Mouse (Mus musculus): ENCODE data around the gene Hebp2. TPM values are rescaled to one million over a fixed set of nuclear protein-coding genes. Genes with fewer than 3 reads are reported as not detected.

Gene Hebp2
- polyA plus RNA-seq, 1 experiment from 2014 or later: 16.4 TPM

DNA sequence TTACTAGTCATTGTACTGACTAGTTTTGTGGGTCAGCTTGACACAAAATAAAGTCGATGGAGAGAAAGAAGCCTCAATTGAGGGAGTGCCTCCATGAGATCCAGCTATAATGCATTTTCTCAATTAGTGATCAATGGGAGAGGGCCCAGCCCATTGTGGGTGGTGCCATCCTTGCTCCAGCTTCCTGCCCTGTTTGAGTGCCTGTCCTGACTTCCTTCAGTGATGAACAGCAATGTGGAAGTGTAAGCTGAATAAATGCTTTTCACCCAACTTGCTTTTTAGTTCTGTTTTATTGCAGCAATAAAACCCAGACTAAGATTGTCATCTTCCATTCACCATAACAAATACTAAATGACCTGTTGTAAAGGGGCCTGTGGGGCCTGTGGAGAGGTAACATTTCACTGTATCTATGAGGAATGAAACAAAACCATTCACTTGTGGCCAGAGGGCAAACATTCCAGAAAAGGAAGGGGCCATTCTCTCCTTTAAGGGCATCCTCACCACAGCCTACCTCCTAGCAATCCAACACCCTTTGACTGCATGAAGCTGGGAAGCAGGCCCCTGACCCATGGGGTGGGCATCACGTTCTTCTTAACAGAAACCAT is 37.9 kb downstream of the Hebp2 start:
- no peak for ATAC-seq (ENCODE audit: low FRiP score, low read depth)
- Histone ChIP-seq H3K9me3 (no peaks in the 10 kb centered on the region), H3K9ac (no peak overlapping the region), H3K4me2 (replicated peaks) (no peak overlapping the region), H3K36me3 (peaks cover 7% of the 10 kb centered on the region), H3K4me3 (no peak overlapping the region), H3K4me1 (peaks cover 23% of the 10 kb centered on the region), H3K27me3 (replicated peaks) (no peaks in the 10 kb centered on the region), H3K27ac (no peak overlapping the region)
- WGBS: 7% methylated on average over 2 of the region's 2 CpGs

DNA sequence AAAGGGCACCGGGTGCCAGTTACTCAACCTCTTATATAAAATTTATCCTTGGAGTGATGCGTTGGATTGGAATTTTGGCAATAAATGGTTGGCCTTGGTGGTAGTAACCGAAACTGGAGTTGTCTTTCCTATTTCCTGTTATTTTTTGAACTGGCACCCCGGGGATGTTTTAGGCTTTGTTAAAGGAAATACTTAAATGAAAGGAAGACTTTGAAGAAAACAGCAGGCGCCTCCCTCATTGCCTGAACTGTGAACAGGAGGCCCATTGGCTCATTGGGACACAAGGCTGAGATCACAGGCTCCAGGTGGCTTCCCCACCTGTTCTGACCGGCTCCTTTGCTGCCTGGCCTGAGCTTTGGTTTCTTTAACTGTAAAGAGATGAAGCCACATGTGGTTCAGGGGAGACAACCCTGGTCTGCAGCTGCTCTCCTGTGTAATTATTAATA is 39.4 kb downstream of the Hebp2 start:
- WGBS: 48% methylated on average over 6 of the region's 6 CpGs
- H3K27me3 ChIP-seq (replicated peaks): no peaks in the 10 kb centered on the region
- peaks cover 6% of the 10 kb centered on the region for H3K36me3 ChIP-seq
- H3K9ac ChIP-seq: no peak overlapping the region
- H3K27ac ChIP-seq: no peak overlapping the region
- H3K4me1 ChIP-seq: peaks cover 23% of the 10 kb centered on the region
- H3K9me3 ChIP-seq: no peaks in the 10 kb centered on the region
- H3K4me3 ChIP-seq: no peak overlapping the region
- H3K4me2 ChIP-seq (replicated peaks): no peak overlapping the region
- 0 out of 2 replicates have a peak, but pooled peaks have one; percentile 31 for ATAC-seq (ENCODE audit: low FRiP score, low read depth)

- Histone ChIP-seq H3K27ac (no peak overlapping the region), H3K36me3 (peaks cover 13% of the 10 kb centered on the region), H3K9me3 (no peaks in the 10 kb centered on the region), H3K4me1 (peaks cover 23% of the 10 kb centered on the region), H3K27me3 (replicated peaks) (no peaks in the 10 kb centered on the region), H3K4me3 (no peak overlapping the region), H3K4me2 (replicated peaks) (no peak overlapping the region), H3K9ac (no peak overlapping the region)
- 69% methylated on average over 10 of the region's 10 CpGs for WGBS
- ATAC-seq (ENCODE audit: low FRiP score, low read depth): no peak
Measured at GRCm38 (mm10) chr10:18505690-18506089, 40.2 kb downstream of the Hebp2 start.

- Histone ChIP-seq H3K36me3 (peaks cover 33% of the 10 kb centered on the region), H3K27me3 (replicated peaks) (no peaks in the 10 kb centered on the region), H3K4me1 (peaks cover 15% of the 10 kb centered on the region), H3K27ac (no peak overlapping the region), H3K4me3 (no peak overlapping the region), H3K4me2 (replicated peaks) (no peak overlapping the region), H3K9ac (no peak overlapping the region), H3K9me3 (no peaks in the 10 kb centered on the region)
- WGBS: 35% methylated on average over 3 of the region's 3 CpGs
- ATAC-seq (ENCODE audit: low FRiP score, low read depth): no peak
Measured at GRCm38 (mm10) chr10:18501997-18502396, 43.9 kb downstream of the Hebp2 start.

DNA sequence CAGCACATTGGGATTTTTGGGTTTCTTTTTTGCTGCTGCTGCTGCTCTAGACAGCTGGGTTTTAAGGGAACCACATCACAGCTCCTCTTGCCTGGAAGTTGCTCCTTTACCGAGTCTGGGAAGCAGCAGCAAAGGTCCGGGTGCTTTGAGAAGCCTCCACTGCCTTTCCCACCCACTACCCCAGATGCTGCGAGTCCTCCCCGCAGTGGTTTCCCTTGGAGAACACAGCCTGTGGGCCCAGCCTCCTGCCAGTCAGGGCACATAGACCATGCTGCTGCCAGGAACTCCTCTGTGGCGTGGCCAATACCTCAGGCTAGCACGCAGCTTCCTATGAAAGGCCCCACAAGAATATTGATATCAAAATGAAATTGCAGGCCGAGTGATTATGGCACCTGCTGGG is 48.8 kb downstream of the Hebp2 start:
- Histone ChIP-seq H3K36me3 (peaks cover 31% of the 10 kb centered on the region), H3K4me1 (no peaks in the 10 kb centered on the region), H3K4me2 (replicated peaks) (no peak overlapping the region), H3K4me3 (no peak overlapping the region), H3K9ac (no peak overlapping the region), H3K27ac (no peak overlapping the region), H3K9me3 (no peaks in the 10 kb centered on the region), H3K27me3 (replicated peaks) (no peaks in the 10 kb centered on the region)
- ATAC-seq (ENCODE audit: low FRiP score, low read depth): no peak
- WGBS: 75% methylated on average over 7 of the region's 7 CpGs

DNA sequence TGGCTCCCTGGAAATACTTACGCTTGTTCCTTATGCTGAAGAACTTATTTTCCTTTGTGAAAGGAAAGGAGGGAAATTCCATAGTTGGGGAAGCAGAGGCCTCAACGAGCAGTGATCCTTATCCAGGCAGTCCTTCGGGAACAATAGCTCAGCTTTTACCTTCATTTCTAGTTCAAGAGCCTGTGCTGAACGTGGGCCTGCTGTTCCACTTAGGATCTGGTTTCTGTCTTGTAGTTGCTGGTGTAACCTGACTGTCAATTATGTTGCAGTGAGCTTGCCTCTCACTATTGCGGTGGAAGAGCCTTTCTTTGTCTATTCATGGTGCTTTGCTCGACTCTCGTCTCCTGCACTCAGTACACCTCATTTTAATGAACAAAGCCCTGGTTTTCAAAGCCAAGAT is 51.6 kb downstream of the Hebp2 start:
- Histone ChIP-seq H3K4me2 (replicated peaks) (no peak overlapping the region), H3K27ac (no peak overlapping the region), H3K27me3 (replicated peaks) (no peaks in the 10 kb centered on the region), H3K9me3 (no peaks in the 10 kb centered on the region), H3K4me3 (no peak overlapping the region), H3K4me1 (no peaks in the 10 kb centered on the region), H3K9ac (no peak overlapping the region), H3K36me3 (peaks cover 12% of the 10 kb centered on the region)
- no peak for ATAC-seq (ENCODE audit: low FRiP score, low read depth)
- WGBS: 60% methylated on average over 7 of the region's 7 CpGs

DNA sequence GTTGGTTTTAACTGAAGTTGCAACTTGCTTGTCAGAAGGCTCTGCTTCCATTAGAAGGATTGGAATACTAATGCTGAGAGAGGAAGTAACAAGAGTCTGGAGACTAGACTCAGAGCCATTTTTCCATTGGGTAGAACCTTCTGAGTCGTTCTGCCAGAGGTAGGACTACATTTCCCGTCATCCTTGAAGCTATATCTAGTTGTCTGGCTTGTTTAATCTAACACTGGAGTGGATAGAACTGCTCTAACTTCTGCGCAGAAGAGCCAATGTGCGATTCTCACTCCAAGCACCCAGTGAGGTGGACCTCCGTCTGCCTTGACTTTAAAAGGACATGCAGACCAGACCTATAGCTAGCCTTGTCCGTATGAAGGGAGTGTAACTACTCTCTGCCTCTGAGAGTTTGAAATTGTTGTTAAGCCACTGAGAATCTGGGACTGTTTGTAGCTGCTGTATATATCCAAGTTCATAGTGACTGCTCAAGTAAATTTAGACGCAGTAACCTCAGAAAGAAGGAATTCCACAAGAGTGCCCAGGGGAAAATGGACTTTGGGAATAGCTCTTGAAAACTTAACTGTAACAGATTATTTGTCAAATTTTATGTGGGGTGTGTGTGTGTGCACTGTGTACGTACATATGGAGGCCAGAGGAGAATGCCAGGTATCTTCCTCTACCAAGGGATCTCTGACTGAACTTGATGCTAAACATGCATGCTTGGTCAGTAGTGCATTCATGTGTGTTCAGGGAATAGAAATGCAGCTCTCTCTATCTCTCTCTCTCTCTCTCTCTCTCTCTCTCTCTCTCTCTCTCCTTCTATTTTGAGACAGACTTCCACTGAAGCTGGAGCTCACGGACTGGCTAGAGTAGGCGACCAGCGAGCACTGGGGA is 52.6 kb downstream of the Hebp2 start:
- no peaks in the 10 kb centered on the region for H3K9me3 ChIP-seq
- no peaks in the 10 kb centered on the region for H3K27me3 ChIP-seq (replicated peaks)
- no peak overlapping the region for H3K4me3 ChIP-seq
- 91% methylated on average over 11 of the region's 11 CpGs for WGBS
- H3K27ac ChIP-seq: no peak overlapping the region
- peaks cover 4% of the 10 kb centered on the region; the same call in 1 of the 2 replicates for H3K36me3 ChIP-seq
- no peak overlapping the region for H3K9ac ChIP-seq
- H3K4me1 ChIP-seq: no peaks in the 10 kb centered on the region
- no peak overlapping the region for H3K4me2 ChIP-seq (replicated peaks)
- ATAC-seq (ENCODE audit: low FRiP score, low read depth): no peak

DNA sequence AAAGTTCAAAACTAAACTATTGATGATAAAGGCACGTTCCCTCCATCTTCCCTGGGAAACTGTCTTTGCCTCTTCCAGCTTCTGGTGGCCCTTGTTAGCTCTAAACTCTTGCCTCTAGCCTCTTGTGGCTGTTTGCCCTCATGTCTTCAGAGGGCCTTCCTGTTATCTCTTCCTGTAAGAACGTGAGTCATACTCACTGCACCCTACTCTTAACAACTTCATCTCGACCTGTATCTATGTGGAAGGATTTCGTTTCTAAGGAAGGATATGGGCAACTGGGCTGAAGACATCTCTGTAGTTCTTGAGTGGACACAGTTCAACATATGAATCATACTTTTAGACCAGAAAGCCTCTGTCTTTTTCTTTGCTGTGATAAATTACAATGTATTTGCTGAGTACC is 53.9 kb downstream of the Hebp2 start:
- Histone ChIP-seq H3K27me3 (replicated peaks) (no peaks in the 10 kb centered on the region), H3K4me3 (no peak overlapping the region), H3K27ac (no peak overlapping the region), H3K4me1 (no peaks in the 10 kb centered on the region), H3K4me2 (replicated peaks) (no peak overlapping the region), H3K36me3 (no peaks in the 10 kb centered on the region), H3K9me3 (no peaks in the 10 kb centered on the region), H3K9ac (no peak overlapping the region)
- 87% methylated on average over 4 of the region's 4 CpGs for WGBS
- no peak for ATAC-seq (ENCODE audit: low FRiP score, low read depth)

- no peaks in the 10 kb centered on the region for H3K36me3 ChIP-seq
- no peak overlapping the region for H3K4me3 ChIP-seq
- H3K9ac ChIP-seq: no peak overlapping the region
- no peak overlapping the region for H3K27ac ChIP-seq
- H3K4me2 ChIP-seq (replicated peaks): no peak overlapping the region
- 88% methylated on average over 10 of the region's 10 CpGs for WGBS
- no peak for ATAC-seq (ENCODE audit: low FRiP score, low read depth)
- H3K27me3 ChIP-seq (replicated peaks): no peaks in the 10 kb centered on the region
- H3K4me1 ChIP-seq: no peaks in the 10 kb centered on the region
- H3K9me3 ChIP-seq: no peaks in the 10 kb centered on the region
Measured at GRCm38 (mm10) chr10:18489936-18490335, 55.9 kb downstream of the Hebp2 start.

Other genes starting within 250 kb of the Hebp2 start
- gene Nhsl1, start 227.1 kb downstream of the Hebp2 start, polyA plus RNA-seq (2016; fragmentation: Nextera tagmentation; extraction: Ambion mirVana): 18.9 and 20.3 TPM in 2 replicates
- gene Arfgef3, start 197.9 kb upstream of the Hebp2 start, polyA plus RNA-seq (2016; fragmentation: Nextera tagmentation; extraction: Ambion mirVana): 4.2 TPM in 2 replicates
- gene Gm4922, start 240.7 kb upstream of the Hebp2 start, polyA plus RNA-seq (2016; fragmentation: Nextera tagmentation; extraction: Ambion mirVana): 0.09 and 0.19 TPM in 2 replicates